Mouse (Mus musculus): ENCODE data around the gene Pde4dip.

The Pde4dip gene

DNA sequence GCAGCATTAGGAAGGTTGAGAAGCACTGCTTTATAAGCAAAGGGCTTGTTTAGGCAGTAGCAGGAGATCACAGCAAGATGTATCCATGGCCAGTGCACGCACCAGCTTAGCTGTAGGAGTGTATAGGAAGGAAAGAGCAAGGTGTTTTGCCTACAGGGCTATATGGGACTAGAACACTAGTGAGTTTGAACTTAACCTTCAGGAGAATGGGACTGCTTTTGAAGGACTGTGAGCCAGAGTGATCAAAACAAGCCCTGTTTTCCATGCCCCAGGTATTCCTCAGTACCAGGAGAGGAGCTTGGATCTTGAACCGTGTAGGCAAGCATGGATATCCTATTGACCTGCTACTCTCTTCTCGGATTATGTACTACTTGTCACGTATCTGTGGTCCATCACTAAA, 247.1 kb downstream of the Pde4dip start:
- no peak for DNase-seq
